Mouse (Mus musculus): ENCODE results near the gene Pltp. TPM values are rescaled to one million over a fixed set of nuclear protein-coding genes. Genes with fewer than 3 reads are reported as not detected.

Gene Pltp
- polyA plus RNA-seq, 1 experiment from 2014 or later = 58.4 TPM

- peak overlapping the region; percentile 100; the same call in 1 of the 2 replicates for H3K4me2 ChIP-seq (ENCODE audit: low read length)
- WGBS = 93% methylated on average over 4 of the region's 4 CpGs
- no peak for ATAC-seq
Observed at GRCm38 (mm10) chr2:164835164-164835563, 22.3 kb downstream of the Pltp start.

GRCm38 (mm10) chr2:164834531-164834930, 23.0 kb downstream of the Pltp start:
- no peak overlapping the region for H3K27ac ChIP-seq (ENCODE audit: low read depth, low read length)
- H3K4me2 ChIP-seq (ENCODE audit: low read length) = peak overlapping the region; percentile 100
- no peak for ATAC-seq
- peak overlapping the region; percentile 72 for H3K4me3 ChIP-seq (ENCODE audit: low read depth, low read length)
- no peaks in the 10 kb centered on the region for H3K9me3 ChIP-seq (replicated peaks; ENCODE audit: control insufficient read depth, low read length)
- H3K27me3 ChIP-seq (replicated peaks; ENCODE audit: control insufficient read depth, insufficient read depth, low read length) = no peaks in the 10 kb centered on the region
- no peak for DNase-seq (ENCODE audit: low spot score)
- peaks cover 11% of the 10 kb centered on the region for H3K4me1 ChIP-seq (ENCODE audit: control insufficient read depth, insufficient read depth, low read length)
- 49% methylated on average over 8 of the region's 8 CpGs for WGBS
- peak overlapping the region; percentile 78 for H3K9ac ChIP-seq (ENCODE audit: low read length)
- H3K36me3 ChIP-seq (ENCODE audit: control insufficient read depth, insufficient read depth, low read length) = peaks cover 25% of the 10 kb centered on the region

More at GRCm38 (mm10) chr2:164835164-164835563, 22.3 kb downstream of the Pltp start:
- Histone ChIP-seq H3K27me3 (replicated peaks; ENCODE audit: control insufficient read depth, insufficient read depth, low read length) (no peaks in the 10 kb centered on the region), H3K4me3 (ENCODE audit: low read depth, low read length) (no peak overlapping the region), H3K9ac (ENCODE audit: low read length) (no peak overlapping the region), H3K9me3 (replicated peaks; ENCODE audit: control insufficient read depth, low read length) (no peaks in the 10 kb centered on the region), H3K36me3 (ENCODE audit: control insufficient read depth, insufficient read depth, low read length) (peaks cover 31% of the 10 kb centered on the region), H3K27ac (ENCODE audit: low read depth, low read length) (no peak overlapping the region), H3K4me1 (ENCODE audit: control insufficient read depth, insufficient read depth, low read length) (peaks cover 11% of the 10 kb centered on the region)
- DNase-seq (ENCODE audit: low spot score) = no peak

GRCm38 (mm10) chr2:164833314-164833959, 24.1 kb downstream of the Pltp start, which contains the start of gene Neurl2:
Neurl2 (minus strand) TSS chr2:164833456.
- Histone ChIP-seq H3K9ac (ENCODE audit: low read length) (peak within 1 kb of the TSS; percentile 78), H3K4me3 (ENCODE audit: low read depth, low read length) (peak within 1 kb of the TSS; percentile 72), H3K27me3 (replicated peaks; ENCODE audit: control insufficient read depth, insufficient read depth, low read length) (no peaks in the 10 kb centered on the region), H3K27ac (ENCODE audit: low read depth, low read length) (peak within 1 kb of the TSS; percentile 44), H3K36me3 (ENCODE audit: control insufficient read depth, insufficient read depth, low read length) (peaks cover 17% of the 10 kb centered on the region), H3K4me2 (ENCODE audit: low read length) (peak within 1 kb of the TSS; percentile 100), H3K9me3 (replicated peaks; ENCODE audit: control insufficient read depth, low read length) (no peaks in the 10 kb centered on the region), H3K4me1 (ENCODE audit: control insufficient read depth, insufficient read depth, low read length) (peaks cover 11% of the 10 kb centered on the region)
- ATAC-seq (peak; percentile 72), DNase-seq (ENCODE audit: low spot score) (peak; percentile 97)
- WGBS = under 1% methylated on average over 31 of the region's 31 CpGs

- H3K4me3 ChIP-seq (ENCODE audit: low read depth, low read length) = peak within 1 kb of the TSS; percentile 72
- no peaks in the 10 kb centered on the region for H3K9me3 ChIP-seq (replicated peaks; ENCODE audit: control insufficient read depth, low read length)
- H3K4me2 ChIP-seq (ENCODE audit: low read length) = peak within 1 kb of the TSS; percentile 100
- ATAC-seq (peak; percentile 78), DNase-seq (ENCODE audit: low spot score) (peak; percentile 84)
- H3K36me3 ChIP-seq (ENCODE audit: control insufficient read depth, insufficient read depth, low read length) = peaks cover 20% of the 10 kb centered on the region
- no peaks in the 10 kb centered on the region for H3K27me3 ChIP-seq (replicated peaks; ENCODE audit: control insufficient read depth, insufficient read depth, low read length)
- H3K4me1 ChIP-seq (ENCODE audit: control insufficient read depth, insufficient read depth, low read length) = peaks cover 11% of the 10 kb centered on the region
- 1% methylated on average over 35 of the region's 35 CpGs for WGBS
- H3K27ac ChIP-seq (ENCODE audit: low read depth, low read length) = peak within 1 kb of the TSS; percentile 44
- peak within 1 kb of the TSS; percentile 78 for H3K9ac ChIP-seq (ENCODE audit: low read length)
Observed at GRCm38 (mm10) chr2:164832748-164833301, 24.7 kb downstream of the Pltp start, which contains the start of gene Ctsa. Ctsa (plus strand) TSS chr2:164832873.

GRCm38 (mm10) chr2:164832032-164832747, 25.3 kb downstream of the Pltp start:
- DNase-seq (ENCODE audit: low spot score) (no peak), ATAC-seq (no peak)
- Histone ChIP-seq H3K4me1 (ENCODE audit: control insufficient read depth, insufficient read depth, low read length) (peaks cover 11% of the 10 kb centered on the region), H3K36me3 (ENCODE audit: control insufficient read depth, insufficient read depth, low read length) (peaks cover 21% of the 10 kb centered on the region), H3K4me2 (ENCODE audit: low read length) (peak overlapping the region; percentile 100), H3K4me3 (ENCODE audit: low read depth, low read length) (peak overlapping the region; percentile 72), H3K27me3 (replicated peaks; ENCODE audit: control insufficient read depth, insufficient read depth, low read length) (no peaks in the 10 kb centered on the region), H3K9me3 (replicated peaks; ENCODE audit: control insufficient read depth, low read length) (no peaks in the 10 kb centered on the region), H3K27ac (ENCODE audit: low read depth, low read length) (peak overlapping the region; percentile 44; the same call in 1 of the 2 replicates), H3K9ac (ENCODE audit: low read length) (peak overlapping the region; percentile 78)
- WGBS = 65% methylated on average over 16 of the region's 16 CpGs

GRCm38 (mm10) chr2:164831029-164831428, 26.5 kb downstream of the Pltp start:
- WGBS = 87% methylated on average over 10 of the region's 10 CpGs
- H3K9me3 ChIP-seq (replicated peaks; ENCODE audit: control insufficient read depth, low read length) = no peaks in the 10 kb centered on the region
- no peak overlapping the region for H3K4me2 ChIP-seq (ENCODE audit: low read length)
- ATAC-seq = no peak
- H3K4me1 ChIP-seq (ENCODE audit: control insufficient read depth, insufficient read depth, low read length) = peaks cover 11% of the 10 kb centered on the region
- H3K4me3 ChIP-seq (ENCODE audit: low read depth, low read length) = no peak overlapping the region
- H3K9ac ChIP-seq (ENCODE audit: low read length) = no peak overlapping the region
- no peak overlapping the region for H3K27ac ChIP-seq (ENCODE audit: low read depth, low read length)
- no peaks in the 10 kb centered on the region for H3K27me3 ChIP-seq (replicated peaks; ENCODE audit: control insufficient read depth, insufficient read depth, low read length)
- H3K36me3 ChIP-seq (ENCODE audit: control insufficient read depth, insufficient read depth, low read length) = peaks cover 27% of the 10 kb centered on the region
- no peak for DNase-seq (ENCODE audit: low spot score)

GRCm38 (mm10) chr2:164829090-164829489, 28.4 kb downstream of the Pltp start:
- WGBS = 100% methylated on average over 1 of the region's 1 CpGs
- Histone ChIP-seq H3K4me1 (ENCODE audit: control insufficient read depth, insufficient read depth, low read length) (peaks cover 2% of the 10 kb centered on the region), H3K9ac (ENCODE audit: low read length) (no peak overlapping the region), H3K27me3 (replicated peaks; ENCODE audit: control insufficient read depth, insufficient read depth, low read length) (no peaks in the 10 kb centered on the region), H3K4me3 (ENCODE audit: low read depth, low read length) (no peak overlapping the region), H3K4me2 (ENCODE audit: low read length) (no peak overlapping the region), H3K9me3 (replicated peaks; ENCODE audit: control insufficient read depth, low read length) (no peaks in the 10 kb centered on the region), H3K36me3 (ENCODE audit: control insufficient read depth, insufficient read depth, low read length) (peaks cover 42% of the 10 kb centered on the region), H3K27ac (ENCODE audit: low read depth, low read length) (no peak overlapping the region)
- no peak for ATAC-seq
- DNase-seq (ENCODE audit: low spot score) = no peak

GRCm38 (mm10) chr2:164828437-164828836, 29.1 kb downstream of the Pltp start, which contains the start of gene Spata25:
Spata25 (minus strand) TSS chr2:164828537.
- no peak within 1 kb of the TSS for H3K4me2 ChIP-seq (ENCODE audit: low read length)
- no peak within 1 kb of the TSS for H3K27ac ChIP-seq (ENCODE audit: low read depth, low read length)
- H3K27me3 ChIP-seq (replicated peaks; ENCODE audit: control insufficient read depth, insufficient read depth, low read length) = no peaks in the 10 kb centered on the region
- H3K9ac ChIP-seq (ENCODE audit: low read length) = no peak within 1 kb of the TSS
- H3K4me3 ChIP-seq (ENCODE audit: low read depth, low read length) = no peak within 1 kb of the TSS
- H3K9me3 ChIP-seq (replicated peaks; ENCODE audit: control insufficient read depth, low read length) = no peaks in the 10 kb centered on the region
- WGBS = 91% methylated on average over 6 of the region's 6 CpGs
- no peak for DNase-seq (ENCODE audit: low spot score)
- peaks cover 4% of the 10 kb centered on the region; the same call in 1 of the 2 replicates for H3K4me1 ChIP-seq (ENCODE audit: control insufficient read depth, insufficient read depth, low read length)
- H3K36me3 ChIP-seq (ENCODE audit: control insufficient read depth, insufficient read depth, low read length) = peaks cover 42% of the 10 kb centered on the region
- ATAC-seq = no peak
